Mouse (Mus musculus) adrenal gland, adult 18-20 months (tissue): ENCODE results near the gene Tsc2. TPM values are rescaled to one million over a fixed set of nuclear protein-coding genes. Genes with fewer than 3 reads are reported as not detected.

Experiments used
- DNase-seq, 2 experiments: peaks; one replicate each; pipeline ENCODE4 v3.0.0; 2021 to 2022; ENCODE audit warnings: low spot score in 2 of 2
- total RNA-seq, 2 experiments: library from RNA; stranded (reverse); gene quantifications; 1 replicate in 1 of 2; 2 replicates in 1 of 2; pipeline ENCODE4 v1.2.3; 2021

Gene Tsc2
- total RNA-seq, 2 experiments from 2014 or later = 93.3 to 111 TPM

- DNase-seq = no peak
These were observed 7.0 kb downstream of the Tsc2 start for GRCm38 (mm10) chr17:24625472-24625871.

- DNase-seq = no peak
These were observed 14.8 kb downstream of the Tsc2 start for GRCm38 (mm10) chr17:24617561-24618194.

- DNase-seq = no peak
These were observed 21.7 kb downstream of the Tsc2 start for GRCm38 (mm10) chr17:24610711-24611110.

GRCm38 (mm10) chr17:24608874-24609273 is 23.6 kb downstream of the Tsc2 start:
- DNase-seq = no peak

- DNase-seq = no peak
These were observed 24.1 kb downstream of the Tsc2 start for GRCm38 (mm10) chr17:24608370-24608769.

GRCm38 (mm10) chr17:24604557-24604956 is 27.9 kb downstream of the Tsc2 start:
- DNase-seq = no peak

GRCm38 (mm10) chr17:24603961-24604360 is 28.5 kb downstream of the Tsc2 start:
- DNase-seq = no peak

- DNase-seq = no peak
These were observed 31.9 kb downstream of the Tsc2 start for GRCm38 (mm10) chr17:24600502-24600901.

- no peak for DNase-seq
These were observed 34.4 kb downstream of the Tsc2 start for GRCm38 (mm10) chr17:24597989-24598388.

- no peak for DNase-seq
These were observed 35.8 kb downstream of the Tsc2 start for GRCm38 (mm10) chr17:24596471-24597183.

- no peak for DNase-seq
These were observed 36.4 kb downstream of the Tsc2 start for GRCm38 (mm10) chr17:24596073-24596466.

- DNase-seq = no peak
These were observed 37.0 kb downstream of the Tsc2 start for GRCm38 (mm10) chr17:24595126-24596072.

- DNase-seq = no peak
These were observed 38.2 kb downstream of the Tsc2 start for GRCm38 (mm10) chr17:24593992-24594890.

GRCm38 (mm10) chr17:24593248-24593647 is 39.2 kb downstream of the Tsc2 start:
- DNase-seq = no peak

GRCm38 (mm10) chr17:24591695-24592094 is 40.7 kb downstream of the Tsc2 start:
- DNase-seq = no peak

GRCm38 (mm10) chr17:24590943-24591342 is 41.5 kb downstream of the Tsc2 start:
- DNase-seq = no peak

GRCm38 (mm10) chr17:24586532-24586931 is 45.9 kb downstream of the Tsc2 start:
- DNase-seq = no peak

GRCm38 (mm10) chr17:24584520-24584919 is 47.9 kb downstream of the Tsc2 start:
- no peak for DNase-seq

- DNase-seq = no peak
These were observed 48.6 kb downstream of the Tsc2 start for GRCm38 (mm10) chr17:24583599-24584460.

- DNase-seq = no peak
These were observed 52.1 kb downstream of the Tsc2 start for GRCm38 (mm10) chr17:24580287-24580686.
